Mouse (Mus musculus) cerebellum, postnatal 36 days (tissue): ENCODE results near the gene St7.

ENCODE experiments used
- DNase-seq, 2 experiments: peaks; one replicate each; pipeline ENCODE4 v3.0.0; 2021 to 2022; ENCODE audit warnings: mixed read lengths in 2 of 2

The St7 gene

DNA sequence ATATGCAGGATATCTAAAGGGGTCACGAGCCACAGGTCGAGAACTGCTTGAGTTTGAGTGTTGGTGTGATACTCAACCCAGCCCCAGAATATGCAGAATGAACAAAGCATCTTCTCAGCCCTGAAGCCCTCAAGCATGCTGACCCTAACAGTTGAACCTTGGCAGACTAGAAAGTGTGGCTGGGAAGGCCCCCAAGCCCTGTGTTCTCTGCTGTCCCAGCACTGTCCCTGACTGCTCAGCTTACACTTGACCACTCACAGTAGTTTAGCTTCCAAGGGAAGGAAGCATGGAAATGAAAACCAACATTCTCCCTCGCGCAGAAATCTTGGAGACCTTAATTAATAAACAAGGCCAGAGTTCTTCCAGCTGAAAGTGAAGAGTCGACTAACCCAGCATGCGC, 219.6 kb downstream of the St7 start:
- DNase-seq: no peak

DNA sequence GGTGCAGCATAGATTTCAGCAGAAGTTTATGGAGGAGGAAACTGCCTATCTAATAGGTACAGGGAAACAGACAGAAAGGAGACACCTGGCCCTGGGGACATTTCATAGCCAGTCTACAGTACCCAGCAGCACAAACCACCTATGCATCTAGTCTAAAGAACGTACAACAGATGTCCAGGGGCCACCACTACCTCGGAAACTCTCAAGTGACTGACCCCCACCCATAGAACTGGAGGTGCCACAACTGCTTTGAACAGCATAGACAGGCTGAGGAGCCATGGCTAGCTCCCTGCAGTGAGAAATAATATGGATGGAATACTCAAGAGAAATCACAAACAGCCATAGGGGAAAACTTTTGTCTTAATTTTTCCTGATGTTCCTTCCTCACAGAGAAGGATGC, 220.1 kb downstream of the St7 start:
- DNase-seq: no peak

DNA sequence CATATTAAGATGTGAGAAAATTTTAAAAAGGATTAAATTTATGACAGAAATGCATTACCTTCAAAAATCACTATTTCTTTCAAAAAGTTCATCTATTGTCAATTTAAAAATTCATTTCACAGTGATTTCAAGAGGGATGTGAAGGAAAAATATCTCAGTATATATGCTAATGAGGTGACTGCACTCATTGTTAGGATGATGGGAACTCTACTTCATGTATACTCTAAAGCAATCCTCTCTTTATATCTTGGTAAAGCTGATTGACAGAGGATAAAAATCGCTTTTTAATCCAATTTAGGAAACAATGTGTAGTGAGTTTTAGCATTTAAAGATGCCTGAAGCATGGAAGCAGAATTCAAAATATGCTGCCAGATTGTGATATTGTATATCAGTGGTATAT, 220.6 kb downstream of the St7 start:
- no peak for DNase-seq

DNA sequence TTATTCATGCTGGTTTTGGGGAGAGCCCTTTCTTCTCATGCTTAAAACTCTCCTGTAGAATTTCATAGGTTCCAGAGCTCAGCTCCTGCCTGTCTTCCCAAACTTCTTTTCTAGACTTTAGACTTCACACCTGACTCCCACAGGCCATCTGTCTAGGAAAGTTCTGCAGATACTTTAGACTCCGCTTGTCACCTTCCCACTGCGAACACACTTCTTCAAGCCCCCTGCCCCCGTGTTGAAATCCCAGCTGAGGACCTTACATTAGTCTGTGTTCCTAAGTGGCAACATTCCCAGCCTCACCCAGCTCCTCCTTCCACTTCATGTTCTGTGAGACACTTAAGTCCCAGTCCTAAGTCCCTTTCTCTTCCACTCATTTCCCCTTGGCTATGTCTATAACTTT, 221.6 kb downstream of the St7 start:
- DNase-seq: no peak

DNA sequence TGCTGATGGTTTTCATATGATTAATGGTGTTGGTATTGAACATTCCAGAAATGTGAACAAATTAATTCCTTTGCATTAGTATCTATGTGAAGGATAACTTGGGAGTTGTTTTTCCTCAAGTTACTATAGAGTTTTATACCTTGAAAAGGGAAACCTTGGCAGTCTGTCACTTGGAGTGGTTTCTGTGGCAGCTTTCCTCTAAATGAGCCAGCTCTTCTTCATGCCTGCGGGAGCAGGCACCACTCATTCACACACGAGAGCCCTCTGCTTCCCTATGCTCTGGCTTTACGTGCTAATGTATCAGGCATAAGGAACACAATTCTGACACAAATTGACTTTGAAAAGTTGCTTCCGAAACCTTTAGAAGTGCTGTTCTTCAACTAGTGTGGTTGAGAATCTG, 224.5 kb downstream of the St7 start:
- DNase-seq: no peak

DNA sequence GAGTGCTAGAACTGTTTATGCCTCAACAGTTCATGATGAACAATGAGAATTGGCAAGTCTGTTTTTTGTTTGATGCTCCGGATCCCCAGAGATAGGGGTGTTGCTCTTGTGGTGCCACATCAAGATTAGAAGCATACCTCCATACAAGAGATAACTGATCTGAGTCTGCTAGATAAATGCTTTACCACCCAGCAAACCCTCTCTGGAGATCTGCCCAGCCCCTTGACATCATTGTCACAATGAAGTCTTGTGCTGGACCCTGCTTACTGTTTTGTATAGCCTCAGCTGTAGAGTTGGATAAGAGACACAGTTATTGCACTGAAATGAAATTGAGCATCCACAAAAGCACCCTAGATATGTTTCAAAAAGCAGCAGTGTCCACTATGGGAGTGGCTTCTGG, 229.4 kb downstream of the St7 start:
- DNase-seq: no peak

DNA sequence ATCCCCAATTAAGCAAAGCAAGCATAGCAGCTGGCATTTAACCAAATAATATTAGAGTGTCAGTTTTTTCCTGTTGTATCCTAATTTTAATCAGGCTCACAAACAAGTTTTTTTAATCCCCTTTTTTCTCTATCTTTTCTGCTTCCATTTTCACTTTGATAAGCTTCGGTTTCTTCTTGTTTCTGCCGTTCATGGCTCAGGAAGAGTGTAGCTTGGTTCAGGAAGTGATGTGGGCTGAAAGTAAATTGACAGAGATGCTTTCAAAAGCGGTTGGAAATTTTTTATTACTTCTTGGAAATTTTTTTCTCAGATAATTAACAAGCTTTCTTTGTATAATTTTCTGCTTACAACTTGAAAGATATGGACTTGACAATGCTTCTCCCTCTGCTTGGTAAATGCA, 230.2 kb downstream of the St7 start:
- DNase-seq: no peak

DNA sequence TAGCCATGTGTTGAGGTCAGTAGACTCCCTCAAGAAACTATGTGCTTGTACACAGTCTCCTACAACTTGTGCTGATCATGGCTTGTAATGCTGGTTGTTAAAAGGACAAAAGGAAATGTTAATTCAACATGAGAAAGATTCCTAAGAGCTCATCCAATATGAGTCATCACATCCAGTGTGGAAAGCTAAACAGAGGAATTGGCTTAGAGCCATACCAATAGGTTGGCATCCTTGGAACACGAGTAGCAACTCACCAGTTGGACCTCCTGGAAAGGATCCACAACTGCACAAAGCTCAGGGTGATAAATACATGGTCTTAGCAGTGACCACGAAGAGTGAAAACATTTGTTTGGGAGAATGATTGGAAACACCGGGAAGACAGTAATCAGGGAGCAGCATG, 230.6 kb downstream of the St7 start:
- peak in 1 of 2 experiments; percentile 19 for DNase-seq

DNA sequence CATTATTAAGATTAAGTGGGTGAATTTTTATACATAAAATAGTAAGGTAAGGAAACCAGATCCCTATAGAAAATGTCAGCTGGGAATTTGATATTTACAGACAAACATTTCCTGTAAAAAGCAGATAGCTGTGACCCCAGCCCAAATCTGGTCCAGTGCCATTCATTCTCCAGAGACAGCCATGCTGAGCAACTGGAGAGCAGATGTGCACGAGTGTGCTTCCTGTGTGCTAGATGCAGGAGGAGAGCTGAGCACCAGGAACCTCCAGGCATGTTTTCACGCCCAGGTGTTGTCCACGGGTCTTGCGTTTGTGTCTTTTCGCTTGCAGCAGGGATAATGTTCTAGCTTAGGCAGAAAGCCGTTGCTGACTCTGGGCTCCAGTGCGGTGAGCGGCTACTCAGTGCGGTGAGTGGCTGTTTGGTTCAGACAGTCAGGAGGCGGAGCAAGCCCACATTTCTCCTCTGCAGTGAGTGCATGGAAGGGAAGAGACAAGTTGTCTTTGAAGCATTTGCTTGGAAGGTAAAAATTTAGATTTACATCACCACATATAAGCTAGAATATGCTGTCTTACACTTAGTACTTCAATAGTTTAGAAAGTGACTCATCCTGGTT, 231.3 kb downstream of the St7 start:
- DNase-seq: no peak

DNA sequence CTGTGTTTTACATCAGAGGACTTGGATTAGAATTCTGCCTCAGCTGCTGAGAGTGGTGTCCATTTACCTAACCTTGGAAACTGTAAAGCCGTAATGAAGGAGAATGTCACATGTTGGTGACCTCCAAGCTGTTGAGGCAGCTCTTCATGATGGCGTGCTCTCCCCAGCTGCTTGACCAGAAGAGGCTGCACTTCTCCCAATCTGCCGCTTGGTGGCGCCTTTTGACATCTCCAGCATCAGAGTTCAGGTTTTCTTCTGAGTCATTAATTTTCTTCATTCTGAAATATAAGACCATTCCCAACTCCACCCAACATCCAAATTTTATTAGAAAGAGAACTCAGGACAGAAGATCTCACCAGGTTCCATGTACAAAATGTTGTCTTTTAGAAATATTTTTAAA, 232.5 kb downstream of the St7 start:
- no peak for DNase-seq

DNA sequence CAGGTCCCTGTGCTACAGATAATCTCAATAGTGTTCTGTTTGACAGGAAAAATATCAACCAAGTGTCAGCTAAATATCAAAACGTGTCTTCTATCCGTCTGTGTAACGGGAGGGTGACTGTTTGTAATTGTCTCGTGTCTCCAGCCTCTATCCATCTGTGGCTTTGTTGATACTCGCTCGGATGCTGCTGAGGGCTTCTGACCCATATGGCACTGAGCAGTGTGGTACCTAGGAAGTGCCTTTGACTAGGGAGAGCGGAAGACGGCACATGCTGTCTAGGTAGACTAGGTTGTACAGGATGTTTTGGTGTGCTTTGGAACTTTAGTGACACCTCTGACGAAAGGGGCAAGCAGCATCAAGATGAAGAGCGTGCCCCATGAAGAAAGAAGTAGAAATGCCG, 235.0 kb downstream of the St7 start:
- DNase-seq: peak; percentile 22 to 41

DNA sequence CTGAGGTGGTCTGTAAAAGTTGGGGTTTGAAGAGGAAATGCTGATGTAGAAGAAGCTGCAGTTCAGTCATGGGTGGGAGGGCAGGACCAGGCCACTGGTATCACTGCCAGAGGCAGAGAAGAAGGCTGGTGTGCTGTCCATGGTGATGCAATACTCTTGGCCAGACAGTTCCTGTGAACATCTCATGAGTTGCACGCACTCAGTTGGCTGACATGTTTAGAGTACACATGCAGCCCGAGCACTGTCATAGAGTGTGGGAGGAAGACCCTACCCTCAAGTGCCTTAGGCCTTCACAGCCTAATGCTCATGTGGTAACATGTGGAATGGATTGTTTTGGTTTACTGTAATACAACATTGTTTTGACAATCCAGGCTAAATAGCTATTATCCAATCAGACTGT, 238.5 kb downstream of the St7 start:
- DNase-seq: no peak

DNA sequence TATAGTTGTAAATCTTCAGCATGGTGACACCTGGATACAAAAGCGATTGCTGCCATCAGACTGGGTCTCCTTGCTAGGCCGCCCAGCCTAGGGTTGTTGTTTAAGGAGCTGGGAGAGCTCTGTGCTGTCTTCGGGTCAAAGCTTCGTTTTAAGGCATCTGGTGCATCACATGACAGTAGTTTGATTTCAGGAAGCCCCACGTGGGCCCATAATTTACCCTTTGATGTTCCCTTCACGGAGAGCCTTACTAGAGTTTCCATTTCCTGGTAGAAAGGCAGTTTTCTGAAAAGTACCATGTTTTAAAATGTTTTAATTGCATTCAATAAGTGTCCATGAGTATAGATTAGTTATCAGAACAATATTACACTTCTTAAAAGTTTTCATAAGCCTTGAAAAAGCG, 239.1 kb downstream of the St7 start:
- DNase-seq: no peak

DNA sequence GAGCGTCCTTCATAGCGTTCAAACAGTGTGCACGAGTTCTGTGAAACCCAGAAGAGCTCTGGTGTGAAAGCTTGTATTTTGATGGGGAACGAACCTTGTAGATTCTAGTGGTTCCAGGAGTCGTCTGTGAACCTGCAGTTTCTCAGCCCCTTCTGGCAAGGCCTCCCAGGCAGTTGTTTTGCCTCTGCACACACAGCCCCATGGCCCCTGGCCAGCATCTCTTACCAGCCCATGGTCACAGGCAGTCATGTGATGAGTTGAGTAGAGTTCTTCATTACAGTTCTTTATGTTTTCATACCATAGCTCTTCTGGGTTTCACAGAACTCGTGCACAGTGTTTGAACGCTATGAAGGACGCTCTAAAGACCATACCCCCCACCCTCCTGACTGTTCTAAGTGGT, 240.1 kb downstream of the St7 start:
- DNase-seq: no peak

DNA sequence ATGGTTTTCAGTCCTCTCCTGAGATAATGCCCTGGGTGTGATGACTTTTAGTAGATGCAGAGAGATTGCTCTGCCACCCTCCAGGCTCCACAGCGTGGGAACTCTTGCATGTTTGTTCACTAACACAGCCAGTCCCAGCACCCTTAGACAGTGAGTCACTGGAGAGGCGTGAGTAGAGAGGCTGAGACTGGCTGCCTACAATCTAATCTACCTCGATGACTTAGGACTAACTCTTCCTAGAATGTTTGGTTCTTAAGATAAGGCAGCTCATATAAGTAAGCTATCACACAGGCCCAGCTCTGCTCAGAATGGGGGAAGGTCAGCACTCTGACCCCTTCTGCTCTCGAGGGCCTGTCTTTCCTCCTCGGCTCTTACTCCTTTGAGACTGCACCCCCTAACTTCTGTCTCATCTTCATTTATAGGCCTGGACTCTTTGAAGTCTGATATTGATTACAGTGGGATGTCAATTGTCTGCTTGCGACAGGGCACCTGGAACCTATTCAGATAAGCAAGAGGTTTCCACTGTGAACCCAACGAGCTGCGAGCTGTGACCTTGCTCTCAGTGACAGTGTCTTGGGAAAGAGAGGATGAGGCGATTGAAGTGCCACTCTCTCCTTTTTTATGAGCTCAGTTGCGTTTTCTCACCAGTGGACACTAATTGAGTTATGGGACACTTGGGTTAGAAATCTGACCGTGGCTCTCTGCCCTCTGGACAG, 246.1 kb downstream of the St7 start:
- DNase-seq: no peak

DNA sequence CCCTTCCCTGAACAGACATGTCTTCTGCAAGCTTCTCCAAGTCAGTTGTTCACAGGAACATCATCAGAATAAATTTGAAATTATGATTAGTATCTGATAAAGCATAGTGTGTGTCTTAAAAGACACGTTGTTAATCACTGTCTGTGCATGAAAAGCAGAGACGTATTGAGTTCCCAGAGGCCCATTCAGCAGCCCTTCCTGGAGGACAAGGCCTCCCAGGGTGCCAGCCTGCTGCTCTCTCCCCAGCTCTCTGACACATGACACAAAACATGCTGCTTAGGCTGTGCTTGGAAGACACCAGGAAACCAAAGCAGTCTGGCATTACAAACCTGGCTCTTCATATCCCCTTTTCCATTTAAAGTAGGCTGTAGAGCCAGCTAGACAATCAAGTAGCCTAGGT, 249.2 kb downstream of the St7 start:
- no peak for DNase-seq

DNA sequence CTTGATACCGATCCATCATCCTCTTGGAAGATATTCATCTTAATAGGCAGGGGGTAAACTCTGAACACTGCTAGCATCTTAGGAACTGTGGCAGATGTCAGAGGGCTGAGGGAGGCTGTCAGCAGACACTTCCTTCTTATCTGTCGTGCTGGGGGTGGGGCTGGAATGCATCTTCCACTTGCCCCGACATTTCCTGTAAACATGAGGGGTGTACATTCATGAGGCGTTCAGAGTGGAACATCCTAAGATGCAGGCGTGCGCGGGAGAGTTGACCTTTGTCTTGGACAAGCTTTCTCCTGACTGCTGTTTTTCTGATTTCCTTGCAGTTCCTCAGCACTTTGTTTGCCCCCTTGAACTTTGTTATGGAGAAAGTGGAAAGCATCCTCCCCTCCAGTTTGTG, 249.6 kb downstream of the St7 start:
- no peak for DNase-seq

DNA sequence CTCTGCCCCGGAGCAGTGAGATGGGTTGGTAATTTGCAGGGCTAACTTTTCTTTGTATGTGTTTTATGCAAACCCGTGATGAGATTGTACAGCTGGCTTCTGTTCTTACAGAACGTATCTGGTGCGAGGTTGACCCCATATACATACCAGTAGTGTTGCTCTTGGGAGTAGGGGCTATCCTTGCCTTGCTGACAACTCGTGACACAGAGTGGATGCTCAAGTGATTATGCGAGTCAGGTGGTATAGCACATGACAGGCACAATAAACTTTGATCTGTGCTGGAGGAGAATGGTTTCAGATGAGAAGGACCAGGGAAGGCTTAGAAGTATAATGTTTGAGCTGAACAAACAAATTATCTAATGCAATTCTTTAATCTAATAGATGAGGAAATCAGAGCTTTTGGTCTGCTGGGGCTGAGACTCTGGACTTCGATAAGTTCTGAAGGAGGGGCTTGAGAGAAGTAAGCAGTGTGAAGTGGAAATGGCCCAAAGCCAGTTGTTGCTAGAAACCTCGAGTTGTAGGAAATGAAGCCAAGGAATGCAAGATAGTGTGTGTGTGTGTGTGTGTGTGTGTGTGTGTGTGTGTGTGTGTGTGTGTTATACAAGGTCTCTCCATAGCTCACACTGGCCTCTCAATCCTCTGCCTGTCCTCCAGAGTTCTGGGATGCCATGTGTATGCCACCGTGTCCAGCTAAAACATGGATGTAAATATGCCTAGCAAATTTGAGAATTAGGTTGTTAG, 251.3 kb downstream of the St7 start:
- DNase-seq: no peak

DNA sequence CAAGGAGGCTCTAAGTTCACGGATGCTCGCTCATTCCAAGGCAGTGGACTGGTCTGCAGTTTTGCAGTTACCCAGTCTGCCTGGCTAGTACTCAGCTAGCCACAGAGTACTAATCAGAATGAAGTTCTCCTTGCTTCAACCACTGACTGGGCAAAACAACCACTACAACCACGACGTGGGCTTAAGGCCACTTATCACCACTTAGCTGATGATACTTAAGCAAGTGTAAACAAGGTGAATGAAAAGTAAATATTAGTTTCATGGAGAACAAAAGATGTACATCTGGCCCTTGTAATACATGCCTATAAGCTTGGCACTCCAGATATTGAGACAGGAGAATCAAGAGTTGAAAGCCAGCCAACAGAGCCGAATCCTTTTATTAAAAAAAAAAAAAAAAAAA, 253.7 kb downstream of the St7 start:
- DNase-seq: no peak

DNA sequence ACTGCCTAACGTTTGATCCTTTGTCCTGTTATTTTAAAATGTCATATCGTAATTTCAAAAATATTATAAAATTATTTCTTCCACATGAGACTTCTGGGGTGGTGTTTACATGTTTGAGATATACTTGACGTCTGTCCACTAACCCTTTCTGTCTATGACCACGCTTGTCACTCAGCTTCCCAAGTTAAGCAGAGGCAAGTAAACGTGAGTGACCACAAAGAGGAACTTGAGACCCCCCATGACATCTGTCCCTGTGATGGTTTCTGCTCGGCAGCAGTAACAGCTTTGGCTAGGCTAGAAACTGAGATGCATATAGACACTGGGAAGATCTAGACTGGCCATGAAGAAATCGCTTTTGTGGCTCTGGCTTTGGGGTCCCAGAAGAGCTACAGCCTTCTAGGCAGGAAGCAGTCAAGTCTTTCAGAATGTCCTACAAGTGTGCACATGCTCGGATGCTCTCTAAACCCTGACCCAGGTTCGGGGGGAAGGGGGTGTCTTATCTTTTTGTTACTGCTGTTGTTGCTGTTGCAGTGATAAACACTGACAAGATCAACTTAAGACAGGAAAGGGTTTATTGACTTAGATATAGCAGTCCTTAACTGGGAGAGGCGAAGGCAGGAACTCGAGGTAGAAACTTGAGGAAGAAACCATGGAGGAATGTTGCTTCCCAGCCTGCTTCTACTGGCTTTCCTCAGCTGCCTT, 254.5 kb downstream of the St7 start:
- no peak for DNase-seq

DNA sequence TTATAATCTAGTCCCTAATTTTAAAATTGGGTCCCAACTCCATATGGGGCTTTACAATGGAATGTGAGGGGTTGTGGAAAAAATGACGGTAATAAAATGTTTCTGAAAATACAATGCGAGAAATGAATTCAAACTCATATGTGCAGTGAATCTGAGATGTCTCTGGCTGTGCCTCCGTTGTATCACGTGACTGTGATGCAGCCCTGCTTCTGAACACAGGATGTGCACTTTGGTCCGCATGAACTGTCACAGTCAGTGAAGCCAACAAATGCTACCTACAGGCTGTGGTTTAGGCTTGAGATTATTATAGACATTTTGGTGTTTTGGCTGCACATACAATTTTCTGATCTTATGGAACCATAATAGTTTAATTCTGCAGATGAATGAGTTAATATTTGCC, 256.4 kb downstream of the St7 start:
- no peak for DNase-seq

DNA sequence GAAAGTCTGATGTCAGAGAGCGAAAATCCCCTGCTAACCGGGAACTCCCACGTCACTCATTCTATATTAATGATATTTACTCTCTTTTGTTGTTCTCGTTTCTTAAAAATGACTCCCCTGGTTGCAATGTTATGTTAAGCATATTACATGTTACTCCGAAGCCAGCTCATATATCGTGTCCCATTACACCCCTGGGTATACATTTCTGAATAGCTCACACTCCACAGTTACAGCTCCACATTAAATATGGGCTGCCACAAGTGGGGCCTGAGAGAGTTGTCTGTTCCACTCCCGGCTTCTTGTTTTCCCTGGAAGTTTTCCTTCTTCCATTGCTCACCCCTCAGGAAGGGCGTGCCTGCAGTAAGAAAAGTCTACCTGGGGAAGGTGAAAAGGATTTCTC, 259.0 kb downstream of the St7 start:
- DNase-seq: no peak

DNA sequence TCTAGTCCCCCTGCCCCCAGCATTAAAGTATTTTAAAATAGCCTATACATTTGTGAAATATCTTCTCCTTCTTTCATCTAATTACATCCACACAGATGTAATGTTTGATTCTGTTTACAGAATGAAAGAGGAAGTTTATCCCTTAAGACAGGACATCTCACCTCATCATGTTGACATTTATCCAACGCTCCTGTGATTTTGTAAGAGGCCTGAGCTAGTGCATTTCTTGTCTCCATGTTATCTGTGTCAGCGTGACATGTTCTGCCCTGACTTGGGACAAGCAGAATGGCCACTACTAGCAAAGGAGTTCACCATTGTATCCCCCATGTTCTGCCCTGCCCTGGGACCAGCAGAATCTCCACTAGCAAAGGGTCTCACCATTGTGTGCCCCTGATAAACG, 270.7 kb downstream of the St7 start:
- DNase-seq: no peak
